13 mouse cellular contexts compared by ENCODE assay signal in genomic region chr8:101197986-101198385, GRCm38 (mm10).
"Had no signal": no experiment of that assay in that cellular context is flagged by ENCODE, and none has a peak within 500 bp of the region (broad histone marks: within the 10 kb centered on the region; RNA-seq: fewer than 3 reads in every experiment).

No protein-coding gene starts in this region.

- DNase-seq: gastrocnemius, adult 2 months; gastrocnemius, postnatal 10 days; gastrocnemius, postnatal 25 days; heart, adult 18-20 months; heart, postnatal 10 days; heart, postnatal 4 days; kidney, adult 11 months; kidney, adult 2 months; kidney, adult 9 months; kidney, postnatal 14 days; kidney, postnatal 36 days; liver; liver, embryonic 13.5 days had no signal
